Mouse (Mus musculus) liver, embryonic 14.5 days (tissue): ENCODE data around the gene Aoc3.

ENCODE experiments used
- CTCF ChIP-seq: IDR thresholded peaks from 2 replicates; pipeline ENCODE4 v1.5.1; 2016; ENCODE audit warnings: antibody characterized with exemption, low read depth, control low read depth
- EP300 ChIP-seq: IDR thresholded peaks from 2 replicates; pipeline ENCODE4 v1.6.1; 2016; ENCODE audit warnings: antibody characterized with exemption, low read depth

- TF ChIP-seq CTCF (no peak), EP300 (no peak)
Observed at GRCm38 (mm10) chr11:101364531-101364931, 34.1 kb downstream of the Aoc3 start.
